Mouse (Mus musculus): ENCODE results near the gene Gm10778.

GRCm38 (mm10) chr10:81636338-81636737 is 12.5 kb upstream of the Gm10778 start:
- TF ChIP-seq CTCF (IDR thresholded peaks at IDR 0.05; ENCODE audit: low read depth, low read length) (no peak), POLR2A (IDR thresholded peaks at IDR 0.05; ENCODE audit: extremely low read depth, insufficient read depth, low read length) (no peak)
